Mouse (Mus musculus) liver, embryonic 12.5 days (tissue): Measurements from ENCODE around the gene Itpr3. TPM values are rescaled to one million over a fixed set of nuclear protein-coding genes. Genes with fewer than 3 reads are reported as not detected.
A peak's percentile ranks its signal among the peaks of the same experiment; 100 is the strongest.

Experiments
- ATAC-seq: fragments of 200-750 bp; cut with Nextera tagmentation; 2 replicates; pipeline ENCODE4 v1.8.0; 2017; ENCODE audit warnings: moderate number of reproducible peaks, mild to moderate bottlenecking, moderate library complexity
- H3K27ac ChIP-seq: fragments of 300-500 bp; sonication (generic); 2 replicates; pipeline ENCODE4 v1.5.1; 2016; ENCODE audit warnings: mild to moderate bottlenecking
- H3K27me3 ChIP-seq: fragments of 300-500 bp; sonication (generic); replicated peaks from 2 replicates; pipeline ENCODE4 v1.6.1; 2016; ENCODE audit warnings: mild to moderate bottlenecking, moderate library complexity
- H3K36me3 ChIP-seq: fragments of 300-500 bp; sonication (generic); 2 replicates; pipeline ENCODE4 v1.6.1; 2016; ENCODE audit warnings: mild to moderate bottlenecking, moderate library complexity
- H3K4me1 ChIP-seq: fragments of 300-500 bp; sonication (generic); 2 replicates; pipeline ENCODE4 v1.6.1; 2016
- H3K4me2 ChIP-seq: fragments of 300-500 bp; sonication (generic); 2 replicates; pipeline ENCODE4 v1.6.1; 2016; ENCODE audit warnings: mild to moderate bottlenecking, moderate library complexity
- H3K4me3 ChIP-seq: fragments of 300-500 bp; sonication (generic); 2 replicates; pipeline ENCODE4 v1.5.1; 2016; ENCODE audit warnings: mild to moderate bottlenecking, moderate library complexity
- H3K9ac ChIP-seq: fragments of 300-500 bp; sonication (generic); 2 replicates; pipeline ENCODE4 v1.6.1; 2016; ENCODE audit warnings: mild to moderate bottlenecking, moderate library complexity
- H3K9me3 ChIP-seq: fragments of 300-500 bp; sonication (generic); replicated peaks from 2 replicates; pipeline ENCODE4 v1.6.1; 2016; ENCODE audit warnings: mild to moderate bottlenecking, moderate library complexity
- WGBS: fragments of 180-500 bp; shearing (Covaris S2); methylation state at CpG from one replicate; pipeline ENCODE4 v1.1.7; 2016; ENCODE audit not compliant: insufficient replicate concordance; 5-methylcytosine and 5-hydroxymethylcytosine counted together
- polyA plus RNA-seq: library from polyadenylated mRNA; unstranded; fragments of >200 nt; fragmentation: Nextera tagmentation; extraction: Ambion mirVana; gene quantifications from 2 replicates; pipeline ENCODE4 v1.2.1, GENCODE M21; 2016

The Itpr3 gene
- polyA plus RNA-seq, 1 experiment from 2014 or later, result 1.2 TPM

GRCm38 (mm10) chr17:27154256-27154655 is 97.2 kb downstream of the Itpr3 start:
- no peaks in the 10 kb centered on the region for H3K9me3 ChIP-seq
- H3K27me3 ChIP-seq, result peaks cover 13% of the 10 kb centered on the region
- no peak for ATAC-seq
- H3K4me3 ChIP-seq, result no peak overlapping the region
- H3K9ac ChIP-seq, result peak overlapping the region; percentile 36; the same call in 1 of the 2 replicates
- H3K36me3 ChIP-seq, result no peaks in the 10 kb centered on the region
- peaks cover 81% of the 10 kb centered on the region for H3K4me1 ChIP-seq
- peak overlapping the region; percentile 94 for H3K27ac ChIP-seq
- 88% methylated on average over 14 of the region's 14 CpGs for WGBS
- no peak overlapping the region for H3K4me2 ChIP-seq

DNA sequence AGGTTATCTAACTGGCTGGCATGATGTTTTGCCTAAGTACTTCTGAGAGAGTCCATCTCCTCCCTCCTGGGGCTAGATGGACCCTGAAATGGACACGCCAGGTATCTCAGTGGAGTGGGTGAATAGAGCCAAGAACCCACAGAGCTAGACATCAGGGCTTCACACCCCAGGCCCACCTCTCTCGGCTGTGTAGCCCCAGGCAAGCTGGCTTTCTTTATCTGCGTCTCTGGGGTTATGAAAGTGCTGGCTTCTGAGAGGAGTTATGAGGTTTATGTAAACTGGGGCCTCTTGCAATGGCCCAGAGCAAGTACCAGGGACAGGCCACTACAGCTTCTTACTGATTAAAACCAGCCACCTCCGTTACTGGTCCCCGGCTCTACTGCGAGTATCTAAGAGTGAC is 97.8 kb downstream of the Itpr3 start:
- Histone ChIP-seq H3K4me2 (no peak overlapping the region), H3K4me3 (no peak overlapping the region), H3K4me1 (peaks cover 81% of the 10 kb centered on the region), H3K9ac (peak overlapping the region; percentile 10; the same call in 1 of the 2 replicates), H3K9me3 (no peaks in the 10 kb centered on the region), H3K36me3 (no peaks in the 10 kb centered on the region), H3K27me3 (peaks cover 7% of the 10 kb centered on the region), H3K27ac (no peak overlapping the region)
- ATAC-seq, result no peak
- 70% methylated on average over 6 of the region's 6 CpGs for WGBS

DNA sequence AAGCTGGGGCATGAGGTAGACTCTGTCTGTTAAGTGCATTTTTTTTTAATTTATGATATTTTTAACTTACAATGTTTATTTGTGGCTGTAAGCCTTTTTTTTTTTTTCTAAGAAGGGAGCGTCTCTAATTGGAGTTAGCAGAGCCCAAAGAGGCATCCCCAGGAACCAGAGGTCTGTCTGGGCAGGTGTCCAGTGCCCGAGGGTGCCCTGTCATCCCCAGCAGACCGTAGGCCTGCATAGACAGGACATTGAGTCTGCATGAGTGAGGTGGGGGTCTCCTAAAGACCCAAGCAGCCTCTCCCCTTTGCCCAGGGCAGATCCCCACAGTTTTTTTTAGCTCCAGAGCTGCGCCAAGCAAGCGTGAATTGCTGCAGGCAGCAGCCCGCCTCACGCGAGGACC is 98.6 kb downstream of the Itpr3 start:
- Histone ChIP-seq H3K36me3 (no peaks in the 10 kb centered on the region), H3K9me3 (no peaks in the 10 kb centered on the region), H3K4me2 (no peak overlapping the region), H3K9ac (no peak overlapping the region), H3K4me3 (no peak overlapping the region), H3K27ac (no peak overlapping the region), H3K4me1 (peaks cover 76% of the 10 kb centered on the region), H3K27me3 (peaks cover 9% of the 10 kb centered on the region)
- WGBS, result 80% methylated on average over 8 of the region's 8 CpGs
- no peak for ATAC-seq

DNA sequence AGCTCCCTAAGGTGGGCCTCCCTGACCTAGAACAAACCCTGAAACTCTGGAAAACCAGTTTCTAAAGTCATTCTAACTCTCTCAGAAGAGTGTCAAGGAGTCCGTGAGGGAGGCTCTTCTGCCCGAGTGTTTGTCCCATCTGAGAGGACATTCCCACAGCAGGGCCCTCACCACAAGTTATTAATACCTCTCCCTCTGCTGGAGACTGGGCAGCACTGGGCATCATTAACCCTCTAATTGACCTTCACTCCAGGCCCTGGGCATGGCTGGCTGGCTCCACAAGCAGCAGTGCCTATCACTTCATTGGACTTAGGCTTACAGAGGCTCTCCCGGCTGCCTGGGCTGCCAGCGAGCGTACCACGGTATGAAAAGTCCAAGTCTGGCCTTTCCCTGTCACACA is 101.3 kb downstream of the Itpr3 start:
- H3K27me3 ChIP-seq, result peaks cover 9% of the 10 kb centered on the region; the same call in 1 of the 2 replicates
- no peaks in the 10 kb centered on the region for H3K9me3 ChIP-seq
- H3K4me3 ChIP-seq, result no peak overlapping the region
- no peaks in the 10 kb centered on the region for H3K36me3 ChIP-seq
- ATAC-seq, result no peak
- 85% methylated on average over 6 of the region's 6 CpGs for WGBS
- peaks cover 52% of the 10 kb centered on the region for H3K4me1 ChIP-seq
- H3K4me2 ChIP-seq, result no peak overlapping the region
- H3K9ac ChIP-seq, result no peak overlapping the region
- no peak overlapping the region for H3K27ac ChIP-seq

- ATAC-seq, result no peak
- Histone ChIP-seq H3K4me1 (peaks cover 44% of the 10 kb centered on the region), H3K4me2 (no peak overlapping the region), H3K9me3 (no peaks in the 10 kb centered on the region), H3K4me3 (no peak overlapping the region), H3K27ac (no peak overlapping the region), H3K27me3 (peaks cover 9% of the 10 kb centered on the region; the same call in 1 of the 2 replicates), H3K9ac (no peak overlapping the region), H3K36me3 (no peaks in the 10 kb centered on the region)
- WGBS, result 55% methylated on average over 7 of the region's 7 CpGs
Measured at GRCm38 (mm10) chr17:27159169-27159568, 102.1 kb downstream of the Itpr3 start.

GRCm38 (mm10) chr17:27160905-27161304 is 103.8 kb downstream of the Itpr3 start:
- Histone ChIP-seq H3K4me3 (no peak overlapping the region), H3K9me3 (no peaks in the 10 kb centered on the region), H3K9ac (no peak overlapping the region), H3K4me2 (no peak overlapping the region), H3K27ac (no peak overlapping the region), H3K36me3 (no peaks in the 10 kb centered on the region), H3K27me3 (peaks cover 9% of the 10 kb centered on the region; the same call in 1 of the 2 replicates), H3K4me1 (peaks cover 42% of the 10 kb centered on the region)
- 67% methylated on average over 4 of the region's 4 CpGs for WGBS
- ATAC-seq, result no peak

DNA sequence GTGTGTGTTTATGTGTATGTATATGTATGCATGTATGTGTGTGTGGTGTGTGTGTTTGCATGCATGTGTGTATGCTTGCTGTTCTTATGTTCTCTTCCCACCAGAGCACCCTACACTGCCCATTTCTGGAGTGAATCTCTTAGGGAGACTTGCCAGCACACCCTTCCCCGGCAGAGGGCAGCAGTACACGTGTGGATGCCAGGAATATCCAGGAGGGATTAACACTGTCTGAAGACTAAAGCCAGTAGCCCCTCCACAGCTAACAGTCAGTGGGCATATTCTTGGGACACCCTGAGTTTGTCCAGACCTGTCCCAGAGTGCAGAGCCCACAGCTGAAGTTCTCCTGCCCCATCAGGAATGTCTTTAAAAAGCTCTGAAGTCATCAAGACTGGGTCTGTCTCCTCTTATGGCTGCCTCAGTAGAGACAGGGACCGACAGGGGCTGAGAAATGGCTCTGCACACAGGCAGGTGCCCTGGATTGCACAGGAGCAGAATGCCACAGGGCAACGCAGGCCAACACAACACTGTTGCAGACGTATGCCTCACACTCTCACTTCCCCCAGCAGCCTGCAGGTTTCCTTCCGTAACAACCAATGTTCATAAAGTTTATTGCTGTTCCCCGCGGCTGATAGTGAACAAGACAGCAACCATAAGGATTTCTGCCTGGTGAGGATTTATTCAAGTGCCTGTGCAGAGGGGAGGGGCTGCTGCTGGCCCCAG is 108.1 kb downstream of the Itpr3 start:
- Histone ChIP-seq H3K4me3 (no peak overlapping the region), H3K9me3 (no peaks in the 10 kb centered on the region), H3K27ac (peak overlapping the region; percentile 48), H3K27me3 (peaks cover 11% of the 10 kb centered on the region; the same call in 1 of the 2 replicates), H3K4me2 (peak overlapping the region; percentile 33), H3K36me3 (no peaks in the 10 kb centered on the region), H3K9ac (peak overlapping the region; percentile 22; the same call in 1 of the 2 replicates), H3K4me1 (peaks cover 25% of the 10 kb centered on the region)
- 65% methylated on average over 8 of the region's 8 CpGs for WGBS
- ATAC-seq, result no peak

DNA sequence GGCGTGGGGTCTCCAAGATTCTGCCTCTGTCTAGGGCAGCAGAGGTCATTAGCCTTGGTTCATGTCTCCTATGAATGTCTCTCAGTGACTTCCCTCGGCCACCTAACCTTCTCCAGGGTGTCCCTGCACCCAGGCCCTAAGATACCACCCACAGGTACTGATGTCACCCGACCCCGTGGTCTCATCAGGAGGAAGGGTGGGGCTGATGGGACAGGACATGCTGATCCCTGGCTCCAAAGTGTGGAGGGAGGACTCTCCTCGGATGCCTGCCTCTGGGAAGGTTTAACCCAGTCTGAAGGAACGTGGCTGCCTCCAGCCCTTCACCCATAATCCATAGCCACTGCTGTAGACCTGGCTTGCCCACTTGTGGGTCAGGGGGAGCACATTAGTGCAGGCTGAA is 109.8 kb downstream of the Itpr3 start:
- WGBS, result 57% methylated on average over 6 of the region's 6 CpGs
- Histone ChIP-seq H3K4me3 (no peak overlapping the region), H3K4me1 (peaks cover 23% of the 10 kb centered on the region), H3K27me3 (peaks cover 18% of the 10 kb centered on the region), H3K36me3 (no peaks in the 10 kb centered on the region), H3K27ac (no peak overlapping the region), H3K9me3 (no peaks in the 10 kb centered on the region), H3K9ac (no peak overlapping the region), H3K4me2 (no peak overlapping the region)
- no peak for ATAC-seq

DNA sequence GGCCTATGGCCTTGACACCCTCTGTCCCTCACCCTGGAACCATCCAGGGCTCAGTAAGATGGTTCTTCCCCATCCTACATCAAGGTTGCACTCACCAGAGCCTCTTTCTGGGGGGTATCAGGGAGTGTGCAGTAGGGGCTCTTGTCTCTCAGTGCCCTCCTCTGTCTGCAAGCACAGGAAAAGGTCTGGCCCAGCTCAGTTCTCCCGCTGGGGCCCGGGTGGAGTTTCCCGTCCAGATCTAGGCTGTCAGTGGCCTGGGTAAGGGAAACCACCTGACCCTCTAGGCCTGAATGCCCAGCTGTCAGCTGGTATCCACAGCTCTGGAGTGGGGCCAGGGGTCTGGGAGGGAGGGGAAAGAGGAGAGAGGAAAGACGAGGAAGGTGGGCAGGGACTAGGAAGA is 110.4 kb downstream of the Itpr3 start, which contains the start of gene Ip6k3:
TSS of gene Ip6k3 (minus strand) at position 251 of the 400 bp plus-strand sequence.
- H3K9ac ChIP-seq, result no peak within 1 kb of the TSS
- WGBS, result 53% methylated on average over 4 of the region's 4 CpGs
- H3K9me3 ChIP-seq, result no peaks in the 10 kb centered on the region
- H3K4me2 ChIP-seq, result no peak within 1 kb of the TSS
- ATAC-seq, result no peak
- no peak within 1 kb of the TSS for H3K27ac ChIP-seq
- H3K27me3 ChIP-seq, result peaks cover 23% of the 10 kb centered on the region
- no peaks in the 10 kb centered on the region for H3K36me3 ChIP-seq
- H3K4me3 ChIP-seq, result no peak within 1 kb of the TSS
- H3K4me1 ChIP-seq, result peaks cover 23% of the 10 kb centered on the region

GRCm38 (mm10) chr17:27168569-27168968 is 111.5 kb downstream of the Itpr3 start:
- H3K9me3 ChIP-seq, result no peaks in the 10 kb centered on the region
- no peak overlapping the region for H3K4me3 ChIP-seq
- 80% methylated on average over 4 of the region's 4 CpGs for WGBS
- H3K9ac ChIP-seq, result no peak overlapping the region
- H3K27me3 ChIP-seq, result peaks cover 23% of the 10 kb centered on the region
- no peak overlapping the region for H3K4me2 ChIP-seq
- no peak for ATAC-seq
- H3K4me1 ChIP-seq, result peaks cover 29% of the 10 kb centered on the region
- H3K36me3 ChIP-seq, result no peaks in the 10 kb centered on the region
- H3K27ac ChIP-seq, result no peak overlapping the region

- no peaks in the 10 kb centered on the region for H3K9me3 ChIP-seq
- peaks cover 25% of the 10 kb centered on the region for H3K4me1 ChIP-seq
- no peaks in the 10 kb centered on the region for H3K36me3 ChIP-seq
- no peak overlapping the region for H3K4me2 ChIP-seq
- H3K27ac ChIP-seq, result no peak overlapping the region
- H3K4me3 ChIP-seq, result no peak overlapping the region
- H3K27me3 ChIP-seq, result peaks cover 33% of the 10 kb centered on the region
- WGBS, result 59% methylated on average over 11 of the region's 11 CpGs
- no peak for ATAC-seq
- no peak overlapping the region for H3K9ac ChIP-seq
Measured at GRCm38 (mm10) chr17:27169952-27170695, 113.0 kb downstream of the Itpr3 start.

- Histone ChIP-seq H3K36me3 (no peaks in the 10 kb centered on the region), H3K27me3 (peaks cover 43% of the 10 kb centered on the region), H3K27ac (no peak overlapping the region), H3K4me3 (no peak overlapping the region), H3K4me1 (peaks cover 26% of the 10 kb centered on the region), H3K4me2 (no peak overlapping the region), H3K9me3 (no peaks in the 10 kb centered on the region), H3K9ac (no peak overlapping the region)
- 54% methylated on average over 5 of the region's 5 CpGs for WGBS
- no peak for ATAC-seq
Measured at GRCm38 (mm10) chr17:27171121-27171520, 114.0 kb downstream of the Itpr3 start.
